Mouse (Mus musculus): ENCODE measurements at regions not wholly inside any gene's neighbourhood (a gene's known extent, or its start where the extent isn't known, plus 50 kb on each side); places are given as distances from the start of the nearest gene placed in this dataset.

- DNase-seq: no peak
Measured at GRCm38 (mm10) chr3:68795641-68796040, 73.7 kb upstream of the 1110032F04Rik start.

- DNase-seq: peak; percentile 17 to 33
Measured at GRCm38 (mm10) chr3:68798408-68798807, 71.0 kb upstream of the 1110032F04Rik start.

GRCm38 (mm10) chr3:68808866-68809265 lies 60.5 kb upstream of the 1110032F04Rik start:
- DNase-seq: no peak

- DNase-seq: no peak
Measured at GRCm38 (mm10) chr3:68813461-68813860, 55.9 kb upstream of the 1110032F04Rik start.

GRCm38 (mm10) chr3:68814011-68814690 lies 55.2 kb upstream of the 1110032F04Rik start:
- DNase-seq: no peak

- no peak for DNase-seq
Measured at GRCm38 (mm10) chr3:68815621-68816020, 53.8 kb upstream of the 1110032F04Rik start.

- no peak for DNase-seq
Measured at GRCm38 (mm10) chr3:68817321-68817720, 52.1 kb upstream of the 1110032F04Rik start.
